Mouse (Mus musculus) spleen, postnatal 36 days (tissue): ENCODE data around the gene Nckap5.
"Not testable (repeated sequence)": the region's sequence is repeated elsewhere in the genome, so short reads cannot be mapped to it uniquely, and the experiment has no call there.

ENCODE experiments used
- DNase-seq, 2 experiments: peaks; one replicate each; pipeline ENCODE4 v3.0.0; 2022; ENCODE audit warnings: low spot score in 2 of 2, mixed read lengths in 1 of 2

Gene Nckap5

DNA sequence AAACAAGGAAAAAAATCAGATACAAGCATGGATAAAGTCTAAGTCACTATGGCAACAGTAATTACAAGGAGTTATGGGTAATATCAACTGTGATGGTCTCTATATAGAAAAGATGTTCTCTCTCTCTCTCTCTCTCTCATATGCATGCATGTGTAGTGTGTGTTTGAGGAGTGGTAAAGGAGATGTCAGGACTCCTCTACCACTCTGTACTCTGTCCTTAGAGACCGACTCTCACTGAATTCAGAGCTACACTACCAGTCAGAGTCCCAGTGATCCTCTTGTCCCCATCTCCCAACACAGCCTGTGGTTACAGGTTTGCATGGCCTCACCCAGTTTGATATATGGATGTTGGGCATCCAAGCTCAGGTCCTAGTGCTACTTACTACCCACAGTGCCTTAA, 662.0 kb downstream of the Nckap5 start:
- no peak for DNase-seq

DNA sequence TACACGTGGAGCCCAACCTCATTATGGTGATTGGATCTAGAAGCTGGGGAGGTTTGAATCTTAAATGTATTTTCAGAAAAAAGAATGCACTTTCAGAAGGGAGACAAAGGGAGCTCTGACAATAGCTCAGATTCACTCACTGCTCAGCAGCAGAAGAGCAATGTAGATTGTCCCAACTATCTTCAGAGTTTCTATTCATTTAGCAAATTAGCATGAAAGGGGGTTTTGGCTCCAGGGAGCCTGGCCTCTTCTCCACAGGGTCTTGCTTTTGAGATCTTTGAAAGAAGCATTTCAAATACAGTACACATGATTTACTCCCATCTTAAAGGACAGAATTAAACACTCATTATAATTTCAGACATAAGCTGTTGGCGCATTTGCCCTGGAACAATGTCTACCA, 662.5 kb downstream of the Nckap5 start:
- DNase-seq: no peak

DNA sequence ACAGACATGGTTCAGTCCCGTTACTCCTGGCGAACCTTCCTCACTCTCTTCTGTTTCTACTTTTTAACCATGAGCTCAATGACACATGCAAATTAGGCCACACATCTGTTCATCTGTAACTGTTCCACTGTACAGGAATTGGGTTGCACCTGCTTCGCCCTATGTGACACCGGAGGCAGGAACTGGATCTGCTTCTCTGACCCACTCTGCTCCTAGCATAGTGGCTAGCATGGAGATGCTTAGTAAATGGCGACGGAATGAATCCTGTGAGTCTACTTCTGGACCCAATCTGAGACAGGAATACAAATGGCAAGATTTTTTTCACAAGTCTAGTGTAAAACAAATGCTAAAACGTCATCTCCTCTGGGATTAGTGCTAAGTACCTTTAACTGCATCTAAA, 663.1 kb downstream of the Nckap5 start:
- DNase-seq: no peak

DNA sequence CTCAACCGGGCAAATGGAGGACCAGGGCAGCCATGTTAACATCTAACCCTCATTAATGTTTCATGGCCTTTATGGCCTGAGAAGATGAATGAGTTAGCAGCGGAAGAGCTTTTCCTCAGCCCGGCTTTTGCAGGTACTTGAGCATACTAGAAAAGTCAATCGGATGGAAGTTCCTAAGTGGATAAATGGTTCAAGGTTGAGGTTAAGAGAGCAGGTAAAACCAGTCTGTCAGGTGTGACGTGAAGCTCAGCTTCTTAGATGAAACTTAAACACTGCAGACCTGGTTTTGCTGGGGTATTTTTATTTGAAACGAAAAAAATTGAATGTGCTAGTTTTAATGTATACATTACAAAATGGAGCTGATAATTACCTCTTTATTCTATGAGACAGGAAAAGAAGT, 671.3 kb downstream of the Nckap5 start:
- no peak for DNase-seq

DNA sequence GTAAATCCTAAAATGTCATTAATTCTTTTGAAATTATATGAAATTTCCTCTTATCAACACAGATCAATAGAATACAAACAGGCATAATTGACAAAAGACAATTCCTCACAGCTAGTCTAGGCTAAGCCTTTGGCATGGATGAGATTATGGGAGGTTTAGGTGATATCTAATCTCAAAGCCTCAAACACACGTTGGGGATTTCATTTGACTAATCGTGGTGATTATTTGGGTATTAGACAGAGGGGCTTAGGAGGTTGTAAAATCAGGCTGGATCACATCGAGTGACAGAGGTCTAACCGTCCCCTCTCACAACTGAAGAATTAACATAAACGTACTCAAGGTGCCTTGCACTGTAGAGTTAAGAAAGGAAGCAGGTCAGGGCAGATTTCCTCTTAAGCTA, 674.8 kb downstream of the Nckap5 start:
- no peak for DNase-seq

DNA sequence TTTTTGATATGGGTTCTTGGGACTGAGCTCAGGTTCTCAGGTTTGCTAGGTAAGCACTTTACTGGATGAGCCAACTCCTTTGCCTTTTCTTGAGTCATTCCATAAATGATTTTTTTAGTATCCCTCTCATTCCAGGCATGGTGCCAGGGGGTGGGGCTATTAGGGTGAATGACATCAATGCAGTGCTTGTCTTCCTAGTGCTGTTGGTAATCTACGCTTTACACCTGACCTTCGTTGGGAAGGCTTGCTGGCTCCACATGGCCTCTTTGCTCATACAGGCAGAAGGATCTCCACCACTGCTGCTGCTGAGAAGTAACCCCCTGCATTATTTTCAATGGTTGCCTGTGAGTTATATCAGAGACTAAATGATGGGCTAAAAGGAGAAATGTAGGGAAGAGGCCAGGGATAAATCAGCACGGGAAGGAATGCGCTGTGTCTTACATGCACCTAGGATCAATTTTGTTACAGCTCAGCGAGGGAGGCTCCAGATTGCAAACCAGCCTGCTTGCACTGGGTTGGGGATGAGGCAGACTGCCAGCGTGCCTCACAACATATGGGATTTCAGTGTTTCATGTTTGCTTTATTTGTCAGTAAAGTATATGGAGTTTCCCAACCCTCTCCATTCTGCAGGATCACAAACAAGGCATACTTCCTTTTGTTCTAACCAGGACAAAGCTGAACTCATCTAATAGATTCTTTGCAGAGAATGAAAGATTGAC, 676.9 kb downstream of the Nckap5 start:
- no peak for DNase-seq

DNA sequence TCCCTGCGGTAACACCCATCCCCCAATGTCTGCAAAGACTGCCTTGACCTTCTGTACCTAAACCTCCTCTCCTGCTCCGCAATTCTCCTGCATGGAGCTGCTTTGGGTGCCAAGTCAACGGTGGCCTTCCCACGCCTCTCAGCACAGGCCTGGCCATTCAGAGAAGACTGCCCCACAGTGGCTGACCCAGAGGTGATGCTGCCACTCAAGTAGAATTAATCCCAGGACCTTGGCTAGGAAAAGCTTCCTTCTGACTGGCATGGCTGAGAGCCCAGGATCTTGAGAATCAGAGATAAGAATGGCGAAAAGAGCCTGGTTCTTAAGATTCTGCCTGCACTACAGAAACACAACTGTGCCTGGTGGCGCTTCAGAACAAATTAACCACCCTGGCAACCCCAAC, 678.4 kb downstream of the Nckap5 start:
- DNase-seq: no peak

DNA sequence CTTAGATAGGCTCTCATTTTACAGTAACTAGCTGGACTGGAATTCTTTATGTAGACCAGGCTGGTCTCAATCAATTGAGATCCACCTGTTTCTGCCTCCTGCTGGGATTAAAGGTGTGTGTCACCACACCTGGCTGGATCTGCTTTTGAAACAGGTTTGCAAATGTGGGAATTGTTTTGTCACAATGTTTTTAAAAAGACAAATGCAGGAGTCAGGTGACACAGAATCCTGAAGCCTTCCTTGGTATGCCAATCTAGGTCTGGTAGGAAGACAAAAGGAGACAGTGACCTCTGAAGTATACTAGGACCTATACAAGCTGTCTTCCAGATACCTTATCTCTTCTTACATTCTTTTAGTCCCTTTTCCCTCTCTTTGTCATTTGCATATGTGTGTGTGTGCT, 680.6 kb downstream of the Nckap5 start:
- DNase-seq: no peak

DNA sequence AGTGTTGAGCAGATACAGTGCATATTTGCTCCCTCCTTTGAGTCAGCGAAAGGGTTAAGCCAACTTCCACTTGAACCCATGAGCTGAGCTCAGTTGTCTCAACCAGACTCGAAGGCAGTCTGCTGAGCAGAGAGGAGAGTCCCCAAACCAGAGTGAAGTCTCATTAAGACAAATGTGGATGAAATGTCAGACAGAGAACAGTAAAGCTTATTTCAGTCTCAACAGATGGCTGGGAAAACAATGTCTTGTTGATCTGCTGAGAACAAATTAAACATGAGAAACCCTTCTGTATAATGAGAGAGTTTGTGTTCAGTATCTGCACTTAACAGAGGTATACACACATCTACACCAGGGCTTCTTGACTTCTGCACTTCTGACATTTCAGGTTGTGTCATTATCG, 694.9 kb downstream of the Nckap5 start:
- DNase-seq: no peak

DNA sequence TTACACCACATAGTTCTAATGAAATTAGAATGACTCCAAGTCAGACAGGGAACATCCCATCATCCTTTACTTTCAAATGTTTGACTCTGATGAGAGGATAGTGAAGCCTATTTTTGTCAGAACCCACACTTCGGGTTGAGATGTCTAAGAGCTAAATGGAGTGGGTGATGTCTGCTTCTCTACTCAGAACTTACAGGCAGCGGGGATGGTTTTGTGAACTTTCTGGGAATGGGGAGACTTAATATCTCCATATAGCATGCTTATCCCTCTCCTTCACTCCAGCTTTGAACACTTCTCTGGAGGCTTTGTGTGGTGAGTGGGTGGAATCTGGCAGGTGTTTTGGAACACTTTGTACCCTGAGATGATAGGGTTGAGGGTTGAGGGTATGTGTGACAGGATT, 698.3 kb downstream of the Nckap5 start:
- no peak for DNase-seq

DNA sequence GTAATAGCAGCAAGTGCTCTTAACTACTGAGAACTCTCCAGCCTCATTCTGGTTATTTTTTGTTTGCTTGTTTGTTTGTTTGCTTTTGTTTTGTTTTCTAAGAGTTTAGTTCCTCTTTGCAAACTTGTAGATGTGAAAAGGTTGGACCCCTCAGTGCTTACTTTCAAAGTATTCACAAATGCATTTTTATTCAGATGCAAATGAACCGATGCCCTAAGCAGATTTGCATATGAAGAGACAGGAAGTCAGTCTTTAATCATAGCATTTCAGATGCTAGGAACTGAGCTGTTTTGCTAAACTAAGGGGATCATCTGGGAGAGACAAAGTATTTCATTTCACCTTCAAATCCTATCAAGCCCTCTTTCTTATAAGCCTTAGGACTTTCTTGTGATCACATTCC, 701.5 kb downstream of the Nckap5 start:
- DNase-seq: no peak

DNA sequence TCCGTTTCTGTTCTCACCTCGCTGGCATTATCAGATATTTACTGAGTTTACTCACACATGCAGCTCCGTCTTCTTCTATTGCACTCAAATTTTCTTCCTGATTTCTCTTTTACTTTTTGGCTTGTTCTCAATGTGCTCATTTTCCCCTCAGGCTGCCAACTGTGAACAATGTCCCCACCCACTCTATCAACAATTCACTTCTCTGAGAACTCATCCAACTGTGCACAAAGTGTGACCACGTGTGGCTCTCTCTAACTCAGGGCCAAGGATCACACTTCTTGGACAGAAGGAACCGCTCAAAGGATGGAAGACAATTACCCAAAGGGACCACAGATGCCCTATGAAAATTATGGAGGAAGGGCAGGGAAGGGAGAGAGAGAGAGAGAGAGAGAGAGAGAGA, 707.5 kb downstream of the Nckap5 start:
- no peak for DNase-seq

DNA sequence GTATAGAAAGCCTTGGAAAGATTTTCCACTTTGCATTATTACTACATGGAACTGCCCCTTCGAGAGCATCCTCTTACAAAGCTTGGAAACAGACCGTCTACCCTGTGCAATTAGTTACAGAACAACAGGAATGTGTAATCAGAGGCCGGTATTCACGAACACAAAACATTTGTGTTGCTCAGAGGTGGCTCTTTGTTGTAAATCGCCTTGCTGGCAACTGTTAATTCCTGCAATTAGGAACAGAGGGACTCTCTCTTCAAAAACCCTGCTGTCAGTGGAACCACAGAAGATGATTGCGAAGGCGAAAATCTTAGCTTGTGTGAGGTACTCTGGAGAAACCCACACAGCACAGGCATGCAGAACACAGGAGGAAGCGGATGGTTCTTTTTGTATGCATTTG, 710.1 kb downstream of the Nckap5 start:
- DNase-seq: no peak

DNA sequence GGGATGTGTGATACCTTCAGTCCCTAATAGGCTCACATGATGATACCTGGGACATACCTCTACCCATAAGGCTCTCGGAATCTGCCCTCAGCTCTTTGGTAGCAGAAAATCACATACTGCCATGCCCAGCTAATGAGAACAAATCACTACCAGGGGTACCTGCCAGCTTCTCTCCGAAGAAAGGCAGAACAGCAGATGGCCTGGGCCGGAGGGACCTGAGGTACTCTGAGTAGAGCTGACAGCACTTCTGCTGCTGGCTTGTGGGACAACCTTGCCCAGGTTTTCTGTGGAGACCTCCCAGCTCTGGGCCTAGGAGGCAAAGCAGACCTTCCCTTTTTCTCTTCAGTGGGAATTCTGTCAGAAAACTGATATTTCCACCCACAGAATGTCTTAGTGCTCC, 714.6 kb downstream of the Nckap5 start:
- DNase-seq: no peak

DNA sequence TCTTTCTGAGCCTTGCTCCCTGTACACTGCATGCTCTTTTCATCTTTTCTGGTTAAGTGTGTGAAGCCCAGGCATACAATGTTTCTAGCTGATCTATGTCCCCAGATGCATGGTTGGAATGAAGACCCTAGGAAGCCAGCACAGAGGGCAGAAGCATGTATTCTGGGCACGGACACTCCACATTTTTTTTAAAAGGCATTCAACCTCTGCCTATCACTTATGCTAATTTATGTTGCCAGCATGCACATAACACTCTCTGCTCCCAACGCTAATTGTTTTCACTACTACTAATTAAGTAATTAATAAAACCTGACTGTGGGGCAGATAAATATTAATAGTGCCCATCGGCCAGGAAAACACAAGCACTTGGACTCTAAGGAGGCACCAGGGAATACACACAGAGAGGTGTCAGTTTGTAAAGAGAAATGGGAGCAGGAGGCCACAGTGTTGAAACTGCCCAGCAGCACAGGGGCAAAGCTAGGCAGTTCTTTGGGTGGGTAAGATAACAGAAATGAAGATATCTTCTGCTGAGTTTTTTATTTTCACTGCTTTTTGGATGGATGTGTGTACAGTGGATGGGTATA, 724.8 kb downstream of the Nckap5 start:
- DNase-seq: no peak

DNA sequence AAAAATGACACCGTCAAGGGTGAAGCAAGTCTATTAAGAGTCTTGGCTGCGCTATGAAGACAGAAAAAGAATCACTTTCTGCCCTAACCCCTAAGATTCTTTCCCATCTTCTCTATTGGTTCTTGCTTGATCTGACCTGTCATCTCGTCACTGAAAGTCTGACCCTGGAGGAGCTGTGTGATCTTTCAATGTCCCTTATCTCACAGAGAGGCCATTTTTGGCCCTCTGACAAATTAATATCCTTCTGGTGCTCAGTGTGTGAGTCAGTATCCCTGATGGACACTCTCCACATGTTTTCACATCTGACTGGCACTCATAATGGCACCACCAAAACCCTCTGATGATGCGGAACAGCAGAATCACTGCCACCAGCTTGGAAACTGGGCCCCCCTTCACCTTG, 736.3 kb downstream of the Nckap5 start:
- no peak for DNase-seq

DNA sequence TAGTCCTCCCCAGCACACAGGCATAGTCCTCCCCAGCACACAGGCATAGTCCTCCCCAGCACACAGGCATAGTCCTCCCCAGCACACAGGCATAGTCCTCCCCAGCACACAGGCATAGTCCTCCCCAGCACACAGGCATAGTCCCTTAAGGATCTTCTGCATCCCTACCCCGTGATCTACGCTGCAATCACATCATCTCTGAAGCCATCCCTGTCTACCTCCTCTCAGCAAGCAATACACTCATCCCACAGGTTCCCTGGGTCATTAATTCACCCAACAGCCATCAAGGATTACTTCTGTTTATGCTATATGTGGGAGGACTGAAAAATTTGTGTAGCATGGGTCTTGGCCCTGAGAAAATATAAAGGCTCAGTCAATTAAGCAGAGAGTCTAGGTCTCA, 738.6 kb downstream of the Nckap5 start:
- not testable (repeated sequence) for DNase-seq

DNA sequence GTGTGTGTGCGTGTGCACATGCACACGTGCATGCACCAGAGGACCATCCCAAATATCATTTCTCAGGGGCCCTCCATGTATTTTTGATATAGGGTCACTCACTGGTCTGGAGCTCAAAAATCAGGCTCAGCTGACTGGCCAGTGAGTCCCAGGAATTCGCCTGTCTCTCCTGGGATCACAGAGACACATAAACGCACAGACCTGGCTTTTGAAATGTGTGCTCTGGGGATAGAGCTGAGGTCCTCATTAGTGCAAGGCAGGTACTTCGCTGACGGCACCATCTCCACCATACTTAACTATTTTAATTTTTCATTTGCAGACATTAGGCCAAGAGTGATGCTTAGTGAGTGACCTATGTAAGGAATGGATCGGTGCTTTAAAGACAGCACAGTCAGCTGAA, 743.4 kb downstream of the Nckap5 start:
- no peak for DNase-seq

DNA sequence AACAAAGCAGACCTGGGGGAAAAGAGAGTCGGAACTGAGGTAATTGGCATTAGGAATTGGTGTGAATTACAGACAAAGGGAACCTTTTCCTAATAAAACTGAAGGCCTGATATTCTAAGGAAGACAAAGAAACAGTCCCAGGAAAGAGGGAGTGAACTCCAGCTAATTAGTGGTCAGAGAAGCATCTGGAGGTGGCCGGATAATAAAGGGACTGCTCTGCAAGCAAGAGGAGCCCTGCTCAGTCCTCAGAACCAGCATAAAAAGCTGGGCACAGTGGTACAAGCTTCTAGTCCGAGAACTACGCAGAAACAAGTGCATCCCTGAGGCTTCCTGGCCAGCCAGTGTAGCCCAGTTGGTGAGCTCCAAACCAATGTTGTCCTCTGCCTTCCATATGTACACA, 754.3 kb downstream of the Nckap5 start:
- no peak for DNase-seq

DNA sequence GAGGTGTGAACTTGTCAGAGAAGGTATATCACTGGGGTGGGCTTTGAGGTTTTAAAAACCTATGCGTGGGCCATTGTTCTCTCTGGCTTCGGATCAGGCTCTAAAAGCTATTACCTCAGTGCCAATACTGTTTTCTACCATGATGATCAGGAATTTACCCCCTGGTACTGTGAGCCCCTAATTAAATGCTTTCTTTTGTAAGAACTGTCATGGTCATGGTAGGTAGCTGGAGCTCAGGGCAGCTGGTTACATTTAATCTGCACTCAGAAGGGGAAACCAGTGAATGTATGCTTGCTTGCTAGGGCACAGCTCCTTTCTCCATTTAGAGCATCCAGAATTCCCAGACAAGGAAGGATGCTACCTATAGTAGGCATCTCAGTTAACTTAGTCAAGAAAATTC, 759.7 kb downstream of the Nckap5 start:
- no peak for DNase-seq

DNA sequence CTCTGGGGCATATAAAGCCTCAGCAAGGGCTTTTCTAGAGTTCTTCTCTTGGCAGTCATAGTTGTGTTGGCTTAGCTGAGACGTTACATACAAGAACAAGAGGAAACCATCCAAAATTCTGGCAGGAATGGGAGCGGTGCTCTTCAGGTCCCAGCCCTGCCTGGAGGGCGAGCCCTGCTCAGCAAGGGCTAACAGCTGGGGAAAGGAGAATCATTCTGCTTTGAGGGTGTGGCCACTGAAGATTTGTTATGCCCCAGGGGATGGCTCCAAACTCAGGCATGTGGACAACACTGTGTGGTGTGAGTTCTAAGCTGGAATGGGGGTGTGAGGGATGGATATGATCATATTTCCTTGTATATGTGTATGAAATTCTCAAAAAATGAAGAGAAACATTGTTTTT, 779.1 kb downstream of the Nckap5 start:
- DNase-seq: no peak

DNA sequence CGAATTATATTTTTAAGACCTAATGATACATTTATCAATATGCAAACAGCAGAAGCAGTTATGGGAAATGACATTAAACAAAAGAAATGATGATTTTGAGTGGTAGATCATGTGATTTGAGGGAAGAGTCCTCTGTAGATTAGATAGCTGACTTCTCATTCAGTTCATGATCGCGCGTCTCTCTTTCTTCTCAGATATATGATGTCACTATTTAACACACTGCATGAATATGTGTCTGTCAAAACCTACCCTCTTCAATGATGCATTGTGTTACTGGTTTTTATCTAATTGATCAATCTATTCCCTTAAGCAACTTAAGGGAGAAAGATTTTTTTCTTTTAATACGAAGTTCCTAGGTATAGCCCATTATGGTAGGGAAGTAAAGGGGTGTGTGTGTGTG, 787.7 kb downstream of the Nckap5 start:
- no peak for DNase-seq

DNA sequence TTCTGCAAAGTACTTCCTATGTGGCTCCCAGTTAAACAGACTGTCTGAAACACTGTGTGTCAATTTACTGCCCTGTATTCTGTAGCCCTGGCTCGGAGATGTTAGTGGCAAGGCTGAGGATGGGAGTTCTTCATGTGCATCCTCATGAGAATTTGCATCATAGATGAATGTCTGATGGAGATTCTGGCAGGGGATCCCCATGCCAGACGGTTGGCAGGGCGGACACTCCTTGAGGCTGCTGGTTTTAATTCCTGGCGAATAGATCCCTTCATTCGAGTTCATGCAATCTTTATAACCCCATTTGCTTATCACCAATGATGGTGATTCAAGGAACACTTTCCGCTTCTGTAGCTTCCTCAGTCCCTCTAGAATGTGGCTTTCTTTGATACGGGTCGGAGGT, 803.1 kb downstream of the Nckap5 start:
- no peak for DNase-seq

DNA sequence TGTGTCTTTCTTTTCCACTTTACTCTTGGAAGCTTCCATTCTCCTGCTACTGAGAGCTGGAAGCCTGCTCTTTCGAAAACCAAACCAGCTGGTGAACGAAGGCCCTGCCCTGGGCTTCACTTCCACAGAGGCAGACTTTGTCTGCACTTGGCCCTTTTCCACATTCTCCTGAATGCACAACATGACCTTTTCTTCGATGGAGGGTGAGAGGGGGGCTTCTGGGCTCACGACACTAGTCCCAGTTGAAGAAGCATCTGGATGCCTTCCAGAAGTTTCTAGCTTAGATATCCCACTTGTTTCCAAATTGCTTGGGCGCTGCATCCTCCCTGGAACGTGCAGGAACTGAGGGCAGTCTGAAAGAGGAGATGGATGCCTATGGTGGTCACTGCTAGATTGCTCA, 806.1 kb downstream of the Nckap5 start:
- DNase-seq: no peak
